Mouse (Mus musculus) lung, adult 2 months (tissue): ENCODE measurements around the gene Synrg.

ENCODE experiments used
- CTCF ChIP-seq: fragments of 200-500 bp; IDR thresholded peaks from 2 replicates; pipeline ENCODE4 v1.5.1; 2011; ENCODE audit warnings: mild to moderate bottlenecking, low read length, control low read depth; ENCODE audit not compliant: insufficient read depth
- POLR2A ChIP-seq: fragments of 200-500 bp; IDR thresholded peaks from 2 replicates; pipeline ENCODE4 v1.6.1; 2011; ENCODE audit warnings: low read depth, mild to moderate bottlenecking, control low read depth, low read length, borderline replicate concordance; ENCODE audit errors: extremely low read depth

DNA sequence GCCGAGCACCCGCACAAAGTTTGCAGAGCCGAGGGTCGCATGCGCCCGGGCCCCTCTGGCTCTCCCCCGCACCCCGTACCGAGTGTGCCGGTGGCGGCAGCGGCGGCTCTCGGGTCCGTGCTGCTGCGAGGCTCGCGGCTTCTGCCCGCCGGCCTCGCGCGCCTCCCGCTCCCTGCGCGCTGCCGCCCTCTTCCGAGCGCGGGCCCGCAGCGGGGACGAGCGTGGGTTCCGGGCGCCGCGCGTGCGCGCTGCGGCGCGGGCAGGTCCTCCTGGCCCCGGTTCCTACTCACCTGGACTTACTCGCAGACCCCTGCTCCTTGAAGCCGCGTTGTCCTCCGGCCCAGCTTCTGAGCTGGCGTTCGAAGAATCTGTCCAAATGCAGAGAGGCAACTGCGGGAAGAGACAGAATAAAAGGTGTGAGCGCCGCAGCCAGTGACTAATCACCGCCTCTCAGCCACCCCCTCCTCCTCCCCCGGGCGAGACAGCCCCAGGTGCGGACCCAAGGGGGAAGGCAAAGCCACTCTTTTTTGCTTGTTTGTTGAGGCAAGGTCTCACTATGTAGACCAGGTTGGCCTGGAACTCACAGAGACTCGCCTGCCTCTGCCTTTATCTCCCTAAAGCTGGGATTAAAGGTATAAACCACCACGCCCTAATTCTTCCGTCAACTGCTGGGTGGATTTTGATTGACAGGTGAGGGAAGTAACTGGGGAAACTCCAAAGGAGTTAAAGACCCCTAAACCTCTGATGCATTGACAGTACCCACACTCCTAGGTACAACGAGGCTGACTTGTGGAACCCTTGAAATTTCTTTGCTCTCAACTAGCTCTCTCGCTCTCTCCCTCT is 104.2 kb downstream of the Synrg start:
- TF ChIP-seq CTCF (no peak), POLR2A (0 out of 2 replicates have a peak, but pooled peaks have one; percentile 13)
